Mouse (Mus musculus) embryonic facial prominence, embryonic 10.5 days (tissue): Measurements from ENCODE around the gene Chst14. TPM values are rescaled to one million over a fixed set of nuclear protein-coding genes. Genes with fewer than 3 reads are reported as not detected.

Source experiments
- DNase-seq: peaks from one replicate; pipeline ENCODE4 v3.0.0-alpha.2; 2017; ENCODE audit warnings: low spot score
- H3K27ac ChIP-seq: fragments of 300-500 bp; sonication (generic); replicated peaks from 2 replicates; pipeline ENCODE4 v1.5.1; 2016; ENCODE audit warnings: mild to moderate bottlenecking
- H3K27me3 ChIP-seq: fragments of 300-500 bp; sonication (generic); replicated peaks from 2 replicates; pipeline ENCODE4 v1.6.1; 2016; ENCODE audit warnings: low read depth, mild to moderate bottlenecking; ENCODE audit not compliant: poor library complexity, severe bottlenecking
- H3K36me3 ChIP-seq: fragments of 300-500 bp; sonication (generic); replicated peaks from 2 replicates; pipeline ENCODE4 v1.6.1; 2016; ENCODE audit warnings: mild to moderate bottlenecking, moderate library complexity
- H3K4me1 ChIP-seq: fragments of 300-500 bp; sonication (generic); 2 replicates; pipeline ENCODE4 v1.6.1; 2016
- H3K4me3 ChIP-seq: fragments of 300-500 bp; sonication (generic); 2 replicates; pipeline ENCODE4 v1.5.1; 2016; ENCODE audit warnings: mild to moderate bottlenecking, moderate library complexity
- H3K9me3 ChIP-seq: fragments of 300-500 bp; sonication (generic); 2 replicates; pipeline ENCODE4 v1.6.1; 2016; ENCODE audit warnings: mild to moderate bottlenecking
- WGBS: fragments of 180-500 bp; shearing (Covaris S2); methylation state at CpG from one replicate; pipeline ENCODE4 v1.1.7; 2016; 5-methylcytosine and 5-hydroxymethylcytosine counted together
- polyA plus RNA-seq: library from polyadenylated mRNA; unstranded; fragments of >200 nt; fragmentation: Nextera tagmentation; extraction: Ambion mirVana; gene quantifications from 2 replicates; pipeline ENCODE4 v1.2.1, GENCODE M21; 2016

The Chst14 gene
- polyA plus RNA-seq, 1 experiment from 2014 or later: 22.2 TPM

DNA sequence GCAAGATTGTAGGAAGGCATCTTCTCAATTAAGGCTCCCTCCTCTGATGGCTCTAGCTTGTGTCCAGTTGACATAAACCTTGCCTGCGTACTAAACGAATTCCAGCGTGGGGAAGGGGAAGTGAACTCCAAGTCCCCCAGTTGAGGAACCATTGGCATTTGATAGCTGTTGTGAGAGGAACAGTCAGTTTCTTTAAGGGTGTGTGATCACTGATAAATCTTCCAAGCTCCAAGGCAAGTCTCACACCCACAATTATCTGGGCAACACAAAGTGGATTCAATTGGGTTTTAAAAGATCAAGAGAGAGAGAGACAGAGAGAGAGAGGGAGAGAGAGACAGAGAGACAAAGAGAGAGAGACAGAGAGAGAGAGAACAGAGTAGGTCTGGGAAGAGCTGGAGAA lies 23.4 kb downstream of the Chst14 start:
- no peak for DNase-seq
- Histone ChIP-seq H3K4me3 (no peak overlapping the region), H3K36me3 (no peaks in the 10 kb centered on the region), H3K9me3 (no peaks in the 10 kb centered on the region), H3K27ac (no peak overlapping the region), H3K27me3 (peaks cover 3% of the 10 kb centered on the region; the same call in 1 of the 2 replicates), H3K4me1 (peaks cover 5% of the 10 kb centered on the region)
- 62% methylated on average over 3 of the region's 3 CpGs for WGBS

DNA sequence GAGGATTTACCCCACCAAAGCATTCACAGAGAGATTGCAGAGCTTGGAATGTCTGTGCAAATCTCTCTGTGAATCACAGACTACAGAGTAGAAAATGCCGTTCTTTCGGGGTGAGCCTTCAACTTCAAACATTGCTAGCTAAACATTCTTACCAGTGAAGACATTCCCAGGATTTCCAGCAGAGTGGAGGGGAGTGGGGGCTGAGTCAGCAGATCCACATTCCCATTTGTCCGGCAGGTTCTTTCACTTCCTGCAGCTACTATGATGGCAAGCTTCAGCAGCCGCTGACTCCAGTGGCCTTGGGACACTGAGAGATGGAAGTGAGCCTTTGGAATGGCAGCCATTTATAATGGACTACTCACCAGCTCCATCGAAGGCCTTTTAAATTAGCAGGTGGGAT lies 30.2 kb downstream of the Chst14 start:
- DNase-seq: no peak
- 84% methylated on average over 5 of the region's 5 CpGs for WGBS
- no peak overlapping the region for H3K27ac ChIP-seq

DNA sequence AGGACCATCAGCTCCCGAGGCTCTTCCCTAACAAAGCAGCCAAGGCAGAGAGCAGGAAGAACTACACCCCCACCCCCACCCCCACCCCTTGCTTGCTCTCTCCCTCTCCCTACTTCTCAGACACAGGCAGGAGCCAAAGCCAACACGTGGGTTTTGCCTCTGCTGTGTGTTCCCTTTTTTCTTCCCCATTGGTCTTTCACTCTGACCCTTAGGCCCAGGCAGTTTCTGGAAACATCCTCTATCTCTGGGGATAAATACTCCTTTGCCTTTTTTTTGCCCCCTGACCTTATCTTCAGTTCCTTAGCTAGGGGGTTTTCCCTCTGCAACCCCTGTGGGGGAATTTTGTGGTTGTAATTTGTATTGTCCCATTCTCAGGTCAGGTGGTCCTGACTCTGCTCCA lies 33.3 kb downstream of the Chst14 start:
- WGBS: 13% methylated on average over 2 of the region's 2 CpGs

More for the DNA sequence above, 30.2 kb downstream of the Chst14 start:
- peaks cover 2% of the 10 kb centered on the region for H3K4me1 ChIP-seq
- no peak overlapping the region for H3K4me3 ChIP-seq
- no peaks in the 10 kb centered on the region for H3K9me3 ChIP-seq
- no peaks in the 10 kb centered on the region for H3K36me3 ChIP-seq
- H3K27me3 ChIP-seq: no peaks in the 10 kb centered on the region

DNA sequence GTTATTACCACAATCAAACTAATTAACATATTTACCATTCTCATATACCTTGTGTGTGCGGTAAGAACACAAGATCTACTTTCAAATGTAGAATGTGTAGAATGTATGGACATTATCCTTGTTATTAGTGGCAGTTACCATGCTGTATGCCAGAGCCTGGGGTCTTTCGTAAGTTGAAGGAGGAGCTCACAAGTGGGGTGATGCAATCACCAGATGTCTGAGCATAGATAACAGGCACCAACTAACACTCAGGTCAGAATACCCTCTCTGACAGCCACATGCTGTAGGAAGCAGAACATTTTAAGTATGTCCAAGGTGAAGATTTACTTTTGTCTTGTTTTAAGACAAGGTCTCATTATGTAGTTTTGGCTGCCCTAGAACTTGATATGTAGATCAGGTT lies 34.1 kb downstream of the Chst14 start:
- Histone ChIP-seq H3K9me3 (no peaks in the 10 kb centered on the region), H3K27me3 (no peaks in the 10 kb centered on the region), H3K27ac (no peak overlapping the region), H3K4me3 (no peak overlapping the region), H3K36me3 (no peaks in the 10 kb centered on the region), H3K4me1 (peaks cover 10% of the 10 kb centered on the region)
- DNase-seq: no peak
- 87% methylated on average over 2 of the region's 2 CpGs for WGBS

More for the DNA sequence above, 33.3 kb downstream of the Chst14 start:
- no peak for DNase-seq
- Histone ChIP-seq H3K36me3 (no peaks in the 10 kb centered on the region), H3K27ac (no peak overlapping the region), H3K4me1 (peaks cover 10% of the 10 kb centered on the region), H3K27me3 (no peaks in the 10 kb centered on the region), H3K4me3 (no peak overlapping the region), H3K9me3 (no peaks in the 10 kb centered on the region)

DNA sequence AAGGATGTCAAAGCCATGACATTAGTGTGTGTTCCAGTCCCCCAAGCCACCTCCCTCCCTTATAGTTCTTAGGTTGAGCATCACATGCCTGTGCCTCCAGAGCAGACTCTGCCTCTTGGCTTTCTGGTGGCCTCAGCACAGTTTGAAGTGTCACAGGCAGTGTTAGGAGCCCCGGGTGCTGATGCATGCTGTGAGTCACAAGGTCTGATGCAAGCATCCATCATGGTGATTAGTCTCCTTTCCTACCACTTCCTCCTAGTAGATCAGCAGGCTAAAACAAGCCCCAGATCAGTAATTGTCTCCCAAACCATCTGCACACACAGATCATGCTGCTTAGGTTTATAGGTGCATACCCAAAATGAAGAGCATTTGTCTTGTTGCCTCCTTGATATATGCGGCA lies 35.2 kb downstream of the Chst14 start:
- no peaks in the 10 kb centered on the region for H3K36me3 ChIP-seq

GRCm38 (mm10) chr2:118963007-118963675 lies 36.8 kb downstream of the Chst14 start:
- DNase-seq: no peak
- H3K27ac ChIP-seq: no peak overlapping the region
- H3K4me3 ChIP-seq: no peak overlapping the region
- WGBS: 58% methylated on average over 9 of the region's 9 CpGs
- no peaks in the 10 kb centered on the region for H3K36me3 ChIP-seq
- peaks cover 10% of the 10 kb centered on the region for H3K4me1 ChIP-seq
- no peaks in the 10 kb centered on the region for H3K9me3 ChIP-seq
- H3K27me3 ChIP-seq: no peaks in the 10 kb centered on the region

More for the DNA sequence above, 35.2 kb downstream of the Chst14 start:
- no peak for DNase-seq
- Histone ChIP-seq H3K9me3 (no peaks in the 10 kb centered on the region), H3K4me3 (no peak overlapping the region), H3K27me3 (no peaks in the 10 kb centered on the region), H3K4me1 (peaks cover 10% of the 10 kb centered on the region), H3K27ac (no peak overlapping the region)
- WGBS: 64% methylated on average over 2 of the region's 2 CpGs

DNA sequence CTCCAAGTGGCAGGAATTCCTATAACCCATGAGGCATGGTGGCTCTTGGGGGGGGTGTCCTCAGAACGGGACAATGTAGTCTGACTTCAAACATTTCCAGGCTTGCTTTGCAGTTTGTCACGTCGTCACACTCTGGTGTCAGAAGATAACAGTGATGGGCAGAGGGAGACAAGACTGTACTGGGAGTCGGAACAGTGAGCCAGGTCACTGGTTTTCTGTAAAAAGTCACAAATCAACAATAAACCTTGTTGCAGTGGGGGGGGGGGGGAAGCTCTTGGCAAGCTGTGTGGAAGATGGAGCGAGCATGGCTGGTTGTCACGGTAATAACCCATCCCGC lies 37.3 kb downstream of the Chst14 start:
- Histone ChIP-seq H3K4me3 (no peak overlapping the region), H3K36me3 (no peaks in the 10 kb centered on the region), H3K27ac (no peak overlapping the region), H3K27me3 (no peaks in the 10 kb centered on the region), H3K4me1 (peaks cover 10% of the 10 kb centered on the region), H3K9me3 (no peaks in the 10 kb centered on the region)
- 80% methylated on average over 7 of the region's 7 CpGs for WGBS
- no peak for DNase-seq

DNA sequence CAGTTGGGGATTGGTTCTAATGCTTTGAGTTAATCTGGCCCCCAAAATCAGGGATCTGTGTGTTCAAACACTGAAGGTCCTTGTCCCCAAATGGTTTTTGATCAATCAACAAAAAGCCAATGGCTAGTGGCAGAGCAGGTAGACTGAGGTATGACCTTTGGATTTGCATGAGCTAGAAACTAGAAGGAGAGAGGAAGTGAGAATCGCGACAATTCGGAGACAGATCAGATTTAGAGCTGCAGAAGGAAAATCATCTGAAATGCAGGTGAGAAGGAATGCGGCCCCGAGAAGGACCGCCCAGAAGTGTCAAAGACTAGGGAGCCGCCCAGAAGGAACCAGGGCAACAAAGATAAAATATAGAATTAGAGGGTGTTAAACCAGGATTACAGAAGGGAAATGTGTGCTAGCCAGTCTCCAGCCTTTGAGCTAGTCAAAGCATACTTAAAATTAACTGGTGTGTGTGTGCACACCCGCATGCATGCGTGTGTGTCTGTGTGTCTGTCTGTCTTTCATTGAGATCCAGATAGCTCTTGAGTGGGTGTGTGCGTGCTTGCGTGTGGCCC lies 43.4 kb downstream of the Chst14 start:
- Histone ChIP-seq H3K9me3 (no peaks in the 10 kb centered on the region), H3K4me3 (no peak overlapping the region), H3K36me3 (no peaks in the 10 kb centered on the region), H3K27ac (no peak overlapping the region), H3K4me1 (peaks cover 4% of the 10 kb centered on the region; the same call in 1 of the 2 replicates), H3K27me3 (peaks cover 47% of the 10 kb centered on the region)
- DNase-seq: no peak
- WGBS: 83% methylated on average over 11 of the region's 11 CpGs

GRCm38 (mm10) chr2:118972048-118972447 lies 45.8 kb downstream of the Chst14 start:
- DNase-seq: no peak
- 81% methylated on average over 5 of the region's 5 CpGs for WGBS
- Histone ChIP-seq H3K27me3 (peaks cover 71% of the 10 kb centered on the region), H3K36me3 (no peaks in the 10 kb centered on the region), H3K27ac (no peak overlapping the region), H3K4me3 (no peak overlapping the region), H3K9me3 (no peaks in the 10 kb centered on the region), H3K4me1 (peaks cover 23% of the 10 kb centered on the region)

DNA sequence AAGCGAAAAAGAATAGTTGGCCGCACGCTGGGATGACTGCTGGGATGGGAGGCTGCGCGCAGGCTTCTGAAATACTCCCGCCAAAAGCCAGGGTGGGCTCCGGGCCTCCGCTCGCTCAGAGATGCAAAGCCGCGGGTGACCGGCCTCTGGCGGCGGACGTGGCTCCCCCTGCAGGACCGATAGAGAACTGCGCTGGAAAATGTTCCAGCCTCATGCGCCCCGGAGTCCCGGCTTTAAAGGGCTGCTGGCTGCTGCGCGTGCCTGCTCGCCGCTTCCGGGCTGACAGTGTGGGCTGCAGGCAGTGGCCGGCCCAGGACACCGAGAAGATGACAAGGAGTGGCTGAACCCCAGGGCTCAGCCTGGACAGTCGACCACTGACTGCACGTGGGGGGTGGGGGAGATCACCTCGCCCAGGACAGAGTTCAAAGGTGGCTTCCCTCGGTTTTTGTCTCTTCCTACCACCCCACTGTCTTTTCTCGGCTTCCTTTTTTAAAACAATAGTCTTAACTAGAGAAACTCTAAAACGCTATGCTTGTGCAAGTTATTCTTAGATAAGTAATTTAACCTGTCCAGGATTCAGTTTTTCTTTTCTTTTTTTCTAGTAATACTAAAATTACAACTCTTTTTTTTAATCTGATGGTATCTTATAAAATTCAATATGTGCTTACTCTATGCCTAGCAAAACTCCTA lies 46.5 kb downstream of the Chst14 start:
- Histone ChIP-seq H3K4me3 (peak overlapping the region; percentile 57), H3K27me3 (peaks cover 79% of the 10 kb centered on the region), H3K9me3 (no peaks in the 10 kb centered on the region), H3K27ac (peak overlapping the region; percentile 70), H3K36me3 (no peaks in the 10 kb centered on the region), H3K4me1 (peaks cover 24% of the 10 kb centered on the region)
- peak; percentile 91 for DNase-seq
- WGBS: 1% methylated on average over 33 of the region's 33 CpGs

GRCm38 (mm10) chr2:118975855-118976254 lies 49.6 kb downstream of the Chst14 start:
- Histone ChIP-seq H3K36me3 (no peaks in the 10 kb centered on the region), H3K27me3 (peaks cover 82% of the 10 kb centered on the region), H3K9me3 (no peaks in the 10 kb centered on the region), H3K4me1 (peaks cover 24% of the 10 kb centered on the region), H3K4me3 (peak overlapping the region; percentile 76), H3K27ac (peak overlapping the region; percentile 85; the same call in 1 of the 2 replicates)
- WGBS: 9% methylated on average over 15 of the region's 15 CpGs
- DNase-seq: no peak

DNA sequence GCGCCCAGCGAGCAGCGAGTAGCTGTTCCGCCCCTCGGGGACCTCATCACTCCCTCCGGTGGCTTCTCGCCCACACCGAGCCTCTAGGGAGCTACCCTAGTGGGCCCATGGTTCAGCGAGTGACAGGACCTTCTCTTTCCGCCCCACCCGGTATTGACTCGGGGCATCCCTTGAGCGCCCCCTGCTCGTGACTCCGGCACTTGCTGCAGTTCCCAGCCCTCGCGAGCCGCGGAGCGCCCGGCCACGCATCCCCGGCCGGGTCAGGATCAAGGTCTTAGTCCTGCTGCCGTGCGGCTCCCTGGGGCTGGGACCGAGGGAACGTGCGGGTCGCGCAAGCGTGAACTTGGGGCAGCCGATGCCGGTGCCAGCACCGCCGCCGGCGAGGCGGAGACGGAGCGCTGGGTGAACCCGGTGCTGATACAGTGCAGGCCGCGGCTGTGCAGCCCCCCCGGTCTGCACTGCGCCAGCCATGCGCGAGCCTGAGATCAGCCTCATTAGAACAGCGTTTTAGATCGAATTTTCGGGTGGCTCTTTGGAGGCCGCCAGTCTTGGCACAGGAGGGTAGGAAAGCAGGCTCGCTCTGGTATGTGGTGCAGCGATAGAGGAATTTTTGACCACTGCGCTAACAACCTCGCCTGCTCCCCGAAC lies 50.1 kb downstream of the Chst14 start:
- peaks cover 82% of the 10 kb centered on the region for H3K27me3 ChIP-seq
- no peaks in the 10 kb centered on the region for H3K36me3 ChIP-seq
- H3K4me1 ChIP-seq: peaks cover 24% of the 10 kb centered on the region
- H3K27ac ChIP-seq: peak overlapping the region; percentile 85
- DNase-seq: peak; percentile 90
- H3K4me3 ChIP-seq: peak overlapping the region; percentile 76
- H3K9me3 ChIP-seq: no peaks in the 10 kb centered on the region
- 1% methylated on average over 57 of the region's 57 CpGs for WGBS
